Mouse (Mus musculus) midbrain, postnatal 0 days (tissue): ENCODE measurements around the gene G3bp2. TPM values are rescaled to one million over a fixed set of nuclear protein-coding genes. Genes with fewer than 3 reads are reported as not detected.

ENCODE experiments used
- ATAC-seq: fragments of 200-750 bp; cut with Nextera tagmentation; 2 replicates; pipeline ENCODE4 v1.8.0; 2017; ENCODE audit warnings: moderate number of reproducible peaks, mild to moderate bottlenecking, moderate TSS enrichment, moderate library complexity; ENCODE audit not compliant: low FRiP score
- DNase-seq: peaks from one replicate; pipeline ENCODE4 v3.0.0-alpha.2; 2015; ENCODE audit warnings: low spot score
- H3K27ac ChIP-seq: fragments of 300-500 bp; sonication (generic); 2 replicates; pipeline ENCODE4 v1.5.1; 2014; ENCODE audit warnings: low read depth, mild to moderate bottlenecking, low read length, mixed read lengths
- H3K27me3 ChIP-seq: fragments of 300-500 bp; sonication (generic); 2 replicates; pipeline ENCODE4 v1.6.1; 2014; ENCODE audit warnings: low read length, control low read depth, mixed read lengths; ENCODE audit not compliant: insufficient read depth
- H3K36me3 ChIP-seq: fragments of 300-500 bp; sonication (generic); 2 replicates; pipeline ENCODE4 v1.6.1; 2014; ENCODE audit warnings: low read length, control low read depth, mixed read lengths; ENCODE audit not compliant: insufficient read depth
- H3K4me1 ChIP-seq: fragments of 300-500 bp; sonication (generic); 2 replicates; pipeline ENCODE4 v1.6.1; 2014; ENCODE audit warnings: mild to moderate bottlenecking, control low read depth, antibody characterized with exemption, low read length, mixed read lengths; ENCODE audit not compliant: insufficient read depth
- H3K4me2 ChIP-seq: fragments of 300-500 bp; sonication (generic); 2 replicates; pipeline ENCODE4 v1.6.1; 2014; ENCODE audit warnings: low read depth, mild to moderate bottlenecking, low read length, mixed read lengths; ENCODE audit not compliant: poor library complexity, severe bottlenecking
- H3K4me3 ChIP-seq: fragments of 300-500 bp; sonication (generic); 2 replicates; pipeline ENCODE4 v1.5.1; 2014; ENCODE audit warnings: low read depth, mild to moderate bottlenecking, low read length, moderate library complexity
- H3K9ac ChIP-seq: fragments of 300-500 bp; sonication (generic); replicated peaks from 2 replicates; pipeline ENCODE4 v1.6.1; 2014; ENCODE audit warnings: mild to moderate bottlenecking, low read length, moderate library complexity, mixed read lengths; ENCODE audit not compliant: poor library complexity, severe bottlenecking
- H3K9me3 ChIP-seq: fragments of 300-500 bp; sonication (generic); 2 replicates; pipeline ENCODE4 v1.6.1; 2016; ENCODE audit warnings: low read length, control low read depth
- CTCF ChIP-seq: IDR thresholded peaks from 2 replicates; pipeline ENCODE4 v1.5.1; 2016; ENCODE audit warnings: antibody characterized with exemption, mild to moderate bottlenecking
- WGBS: fragments of 180-500 bp; shearing (Covaris S2); extraction: QIAGEN DNeasy Blood & Tissue Kit; methylation state at CpG from one replicate; pipeline ENCODE4 v1.1.7; 2014; 5-methylcytosine and 5-hydroxymethylcytosine counted together
- polyA plus RNA-seq: library from polyadenylated mRNA; unstranded; fragments of >200 nt; fragmentation: Nextera tagmentation; extraction: Ambion mirVana; gene quantifications from 2 replicates; pipeline ENCODE4 v1.2.1, GENCODE M21; 2015
- total RNA-seq: library from RNA; depleted of rRNA; stranded (reverse); fragments of >200 nt; gene quantifications from 2 replicates; pipeline ENCODE4 v1.2.3, GENCODE M21; 2014

G3bp2 gene
- total and polyA plus RNA-seq, 2 experiments from 2014 or later, result 167 to 303 TPM

DNA sequence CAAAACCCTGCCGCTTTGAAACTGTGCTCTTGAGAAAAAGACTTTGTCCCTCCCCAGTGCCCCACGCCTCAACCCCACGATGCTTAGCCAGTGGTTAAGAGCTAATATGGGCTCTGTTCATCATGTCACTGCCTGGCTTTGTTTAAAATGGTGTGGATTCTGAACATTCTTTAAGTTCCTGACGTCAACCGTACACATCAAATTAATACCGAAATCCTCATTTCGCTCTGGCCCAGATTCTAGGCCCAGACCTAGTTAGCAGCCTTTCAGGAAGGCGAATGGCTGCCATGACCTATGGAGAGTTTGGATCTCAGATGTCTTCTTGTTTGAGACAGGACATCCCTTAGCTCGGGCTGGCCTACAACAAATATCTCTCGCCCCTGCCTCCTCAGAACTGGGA, 44.2 kb upstream of the G3bp2 start:
- Histone ChIP-seq H3K9ac (no peak overlapping the region), H3K27me3 (no peaks in the 10 kb centered on the region), H3K4me2 (no peak overlapping the region), H3K4me3 (no peak overlapping the region), H3K4me1 (no peaks in the 10 kb centered on the region), H3K27ac (no peak overlapping the region), H3K9me3 (no peaks in the 10 kb centered on the region), H3K36me3 (0 out of 2 replicates have a peak, but pooled peaks cover 3% of the 10 kb centered on the region)
- no peak for DNase-seq
- no peak for TF ChIP-seq CTCF
- 94% methylated on average over 10 of the region's 10 CpGs for WGBS
- ATAC-seq, result no peak

DNA sequence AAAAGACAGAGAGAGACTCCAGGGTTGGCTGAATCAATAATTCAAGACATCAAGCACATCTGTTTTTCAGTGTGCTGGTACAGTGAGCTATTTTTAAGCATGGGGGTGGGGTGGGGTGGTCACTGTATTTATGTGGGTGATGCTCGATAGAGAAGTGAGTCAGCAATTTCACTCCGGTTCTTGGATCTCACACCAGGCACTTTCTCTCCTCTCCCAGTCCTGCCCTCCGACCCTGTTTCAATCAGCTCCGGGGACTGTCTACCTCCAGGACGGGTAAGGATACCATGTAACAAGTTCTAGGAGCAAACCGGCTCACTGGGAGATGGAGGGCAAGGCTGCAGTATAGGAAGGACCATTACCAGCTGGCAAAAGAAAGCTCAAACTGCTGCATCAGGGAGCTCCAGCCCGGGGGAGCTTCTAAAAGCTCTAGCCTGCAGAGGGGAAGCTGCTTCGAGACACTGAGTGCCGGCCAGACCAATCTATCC, 43.7 kb upstream of the G3bp2 start:
- no peak overlapping the region for H3K4me3 ChIP-seq
- 78% methylated on average over 9 of the region's 9 CpGs for WGBS
- no peak overlapping the region for H3K9ac ChIP-seq
- ATAC-seq, result no peak
- H3K27me3 ChIP-seq, result no peaks in the 10 kb centered on the region
- no peak overlapping the region for H3K27ac ChIP-seq
- H3K4me2 ChIP-seq, result no peak overlapping the region
- TF ChIP-seq CTCF, result no peak
- 0 out of 2 replicates have a peak, but pooled peaks cover 3% of the 10 kb centered on the region for H3K36me3 ChIP-seq
- no peaks in the 10 kb centered on the region for H3K4me1 ChIP-seq
- DNase-seq, result no peak
- no peaks in the 10 kb centered on the region for H3K9me3 ChIP-seq

DNA sequence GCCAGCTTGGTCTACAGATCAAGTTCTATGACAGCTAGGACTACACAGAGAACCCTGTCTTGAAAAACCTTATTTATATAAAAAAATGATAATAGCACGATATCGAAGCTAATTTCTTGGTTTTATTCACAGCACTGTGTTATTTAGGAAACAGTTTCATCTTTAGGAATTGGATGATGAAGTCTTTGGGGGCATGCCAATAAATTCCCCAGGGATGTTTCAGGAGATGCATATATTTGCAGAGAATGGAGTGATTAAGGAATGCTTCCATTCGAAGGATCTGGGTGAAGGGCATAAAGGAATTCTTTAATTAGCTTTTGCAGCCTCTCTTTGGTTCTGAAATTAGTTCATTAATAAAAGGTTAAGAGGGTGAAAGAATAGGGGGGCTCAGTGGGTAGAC, 41.9 kb upstream of the G3bp2 start:
- no peak for DNase-seq
- no peaks in the 10 kb centered on the region for H3K36me3 ChIP-seq
- 77% methylated on average over 3 of the region's 3 CpGs for WGBS
- ATAC-seq, result no peak
- H3K27me3 ChIP-seq, result no peaks in the 10 kb centered on the region
- H3K4me2 ChIP-seq, result no peak overlapping the region
- H3K27ac ChIP-seq, result no peak overlapping the region
- no peak for TF ChIP-seq CTCF
- no peak overlapping the region for H3K4me3 ChIP-seq
- H3K9ac ChIP-seq, result no peak overlapping the region
- H3K4me1 ChIP-seq, result no peaks in the 10 kb centered on the region
- no peaks in the 10 kb centered on the region for H3K9me3 ChIP-seq

DNA sequence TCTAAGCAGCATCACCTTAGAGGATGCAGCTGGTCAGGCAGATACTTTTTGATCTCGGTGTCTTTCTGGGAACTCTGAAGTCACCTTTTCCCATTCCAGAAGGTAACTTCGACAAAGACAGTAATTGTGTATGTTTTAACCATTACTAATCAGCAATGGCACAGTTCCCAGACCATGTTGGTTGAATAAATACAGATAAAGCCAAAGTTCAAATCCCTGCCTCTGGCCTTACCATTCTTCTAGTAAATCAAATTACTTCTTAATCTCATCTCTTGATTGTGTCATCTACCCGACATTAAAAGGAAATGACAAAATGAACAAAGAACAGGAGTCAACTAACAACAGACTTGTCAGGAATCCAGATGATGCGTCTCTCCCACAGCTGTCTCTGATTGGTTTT, 38.1 kb upstream of the G3bp2 start:
- no peak overlapping the region for H3K9ac ChIP-seq
- ATAC-seq, result no peak
- 76% methylated on average over 4 of the region's 4 CpGs for WGBS
- no peak overlapping the region for H3K4me3 ChIP-seq
- H3K27me3 ChIP-seq, result no peaks in the 10 kb centered on the region
- no peak for TF ChIP-seq CTCF
- H3K36me3 ChIP-seq, result no peaks in the 10 kb centered on the region
- H3K4me1 ChIP-seq, result no peaks in the 10 kb centered on the region
- no peak overlapping the region for H3K27ac ChIP-seq
- no peaks in the 10 kb centered on the region for H3K9me3 ChIP-seq
- no peak overlapping the region for H3K4me2 ChIP-seq
- DNase-seq, result no peak

DNA sequence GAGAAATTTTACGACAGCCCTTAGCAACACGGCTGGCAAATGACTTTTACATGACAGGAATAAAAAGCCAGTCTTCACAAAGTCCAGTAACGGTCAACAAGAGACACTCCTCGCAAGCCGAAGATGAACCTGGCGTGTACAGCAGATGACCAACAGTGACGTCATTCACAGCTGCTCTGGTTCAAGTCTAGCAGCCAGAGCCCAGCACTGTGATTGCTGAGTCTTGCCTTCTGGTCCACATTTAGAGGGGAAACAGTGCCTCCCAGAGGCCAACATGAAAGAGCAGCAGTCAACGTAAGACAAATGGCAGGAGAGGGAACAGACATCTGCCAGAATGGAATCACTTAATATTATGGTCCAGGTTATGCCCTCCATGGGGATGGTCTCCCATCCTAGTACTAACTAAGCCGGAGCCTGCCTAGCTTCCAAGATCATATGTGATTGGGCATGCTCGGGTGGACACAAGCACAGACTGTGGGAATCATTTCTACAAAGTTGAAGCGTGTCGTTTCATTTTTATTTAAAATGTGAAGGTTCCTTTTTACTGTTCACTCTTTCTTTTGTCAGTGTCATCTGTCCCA, 34.4 kb upstream of the G3bp2 start:
- Histone ChIP-seq H3K4me2 (no peak overlapping the region), H3K4me3 (no peak overlapping the region), H3K27me3 (no peaks in the 10 kb centered on the region), H3K27ac (no peak overlapping the region), H3K4me1 (0 out of 2 replicates have a peak, but pooled peaks cover under 1% of the 10 kb centered on the region), H3K36me3 (no peaks in the 10 kb centered on the region), H3K9ac (no peak overlapping the region), H3K9me3 (no peaks in the 10 kb centered on the region)
- peak; percentile 82 for DNase-seq
- 64% methylated on average over 12 of the region's 12 CpGs for WGBS
- peak; percentile 72 for TF ChIP-seq CTCF
- ATAC-seq, result peak; percentile 75

DNA sequence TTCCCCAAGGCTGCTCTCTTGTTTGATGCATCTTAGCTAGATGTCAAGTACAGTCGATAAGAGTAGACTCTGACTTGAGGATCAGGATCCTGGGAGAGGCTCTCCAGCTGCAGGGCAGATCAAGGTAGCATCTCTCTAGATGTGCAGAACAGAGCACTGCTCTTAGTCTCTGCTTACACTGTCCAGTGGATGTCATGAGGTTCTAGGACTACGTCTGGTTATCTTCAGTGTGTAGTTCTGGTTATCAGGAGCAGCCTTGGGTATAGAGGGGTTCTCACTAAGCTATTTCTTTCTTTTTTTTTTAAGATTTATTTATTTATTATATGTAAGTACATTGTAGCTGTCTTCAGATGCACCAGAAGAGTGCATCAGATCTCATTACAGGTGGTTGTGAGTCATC, 31.4 kb upstream of the G3bp2 start:
- 95% methylated on average over 2 of the region's 2 CpGs for WGBS

More for the DNA sequence above, 31.4 kb upstream of the G3bp2 start:
- Histone ChIP-seq H3K36me3 (no peaks in the 10 kb centered on the region), H3K9me3 (no peaks in the 10 kb centered on the region), H3K4me1 (peaks cover 7% of the 10 kb centered on the region; the same call in 1 of the 2 replicates), H3K27me3 (no peaks in the 10 kb centered on the region), H3K9ac (no peak overlapping the region), H3K4me2 (no peak overlapping the region), H3K4me3 (no peak overlapping the region), H3K27ac (no peak overlapping the region)
- no peak for TF ChIP-seq CTCF
- DNase-seq (no peak), ATAC-seq (no peak)
